Comparison of ENCODE assay signal across 17 mouse cellular contexts in the genomic region with DNA sequence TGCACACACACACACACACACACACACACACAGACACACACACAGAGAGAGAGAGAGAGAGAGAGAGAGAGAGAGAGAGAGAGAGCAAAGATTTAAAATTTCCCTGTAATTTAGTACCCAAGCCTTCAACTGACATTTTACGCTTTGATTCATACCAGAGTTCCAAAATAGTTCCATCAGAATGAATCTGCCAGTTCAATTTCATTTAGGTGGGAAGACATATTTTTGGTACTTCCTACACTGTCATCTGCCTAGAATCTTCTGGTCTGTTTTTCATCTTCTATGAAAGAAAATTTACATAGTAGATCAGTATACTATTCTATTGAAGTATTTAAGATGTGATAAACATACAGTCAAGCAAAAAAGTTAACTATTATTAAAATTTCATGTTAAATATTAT.
"Had no signal": no experiment of that assay in that cellular context is flagged by ENCODE, and none has a peak within 500 bp of the region (broad histone marks: within the 10 kb centered on the region; RNA-seq: fewer than 3 reads in every experiment).

No protein-coding gene starts in this region.

- H3K4me3 ChIP-seq: neural tube, embryonic 12.5 days; neural tube, embryonic 13.5 days; neural tube, embryonic 15.5 days; stomach, embryonic 15.5 days had no signal

- DNase-seq: retina, postnatal 1 day; right cerebral cortex, adult 18-20 months; right cerebral cortex, postnatal 14 days; right cerebral cortex, postnatal 25 days; right cerebral cortex, postnatal 4 days; spleen, adult 18-20 months; thymus, adult 18-20 months; thymus, adult 2 months; thymus, postnatal 14 days; thymus, postnatal 25 days; thymus, postnatal 36 days; thymus, postnatal 4 days had no signal

- H3K4me1 ChIP-seq: neural tube, embryonic 12.5 days; neural tube, embryonic 13.5 days; neural tube, embryonic 15.5 days; stomach, embryonic 15.5 days had no signal

- H3K27ac ChIP-seq: neural tube, embryonic 12.5 days; neural tube, embryonic 13.5 days; neural tube, embryonic 15.5 days; stomach, embryonic 15.5 days; stomach, postnatal 0 days had no signal
